Mouse (Mus musculus): ENCODE measurements around the gene Tmem125. TPM values are rescaled to one million over a fixed set of nuclear protein-coding genes. Genes with fewer than 3 reads are reported as not detected.
"Not testable (repeated sequence)": the region's sequence is repeated elsewhere in the genome, so short reads cannot be mapped to it uniquely, and the experiment has no call there.

The Tmem125 gene
- total RNA-seq, 2 experiments from 2014 or later, result 0.34 to 1.0 TPM

- DNase-seq, result no peak
- intact Hi-C loops (cut with DNase I), result no loop called here
Observed at GRCm38 (mm10) chr4:118537801-118538200, 6.0 kb downstream of the Tmem125 start.

- intact Hi-C loops (cut with DNase I), result no loop called here
- no peak for DNase-seq
Observed at GRCm38 (mm10) chr4:118535610-118536009, 8.2 kb downstream of the Tmem125 start.

- intact Hi-C loops (cut with DNase I), result no loop called here
- DNase-seq, result no peak
Observed at GRCm38 (mm10) chr4:118533605-118534004, 10.2 kb downstream of the Tmem125 start.

GRCm38 (mm10) chr4:118533156-118533555, 10.7 kb downstream of the Tmem125 start:
- DNase-seq, result no peak
- intact Hi-C loops (cut with DNase I), result no loop called here

GRCm38 (mm10) chr4:118532663-118533062, 11.2 kb downstream of the Tmem125 start:
- intact Hi-C loops (cut with DNase I), result no loop called here
- DNase-seq, result no peak

- DNase-seq, result no peak
- intact Hi-C loops (cut with DNase I), result no loop called here
Observed at GRCm38 (mm10) chr4:118527720-118528119, 16.1 kb downstream of the Tmem125 start.

GRCm38 (mm10) chr4:118527335-118527681, 16.5 kb downstream of the Tmem125 start:
- DNase-seq, result no peak
- intact Hi-C loops (cut with DNase I), result no loop called here

- no peak for DNase-seq
- intact Hi-C loops (cut with DNase I), result no loop called here
Observed at GRCm38 (mm10) chr4:118526408-118527334, 17.2 kb downstream of the Tmem125 start, which contains the start of gene 2610528J11Rik. 2610528J11Rik (plus strand) TSS chr4:118526999.

GRCm38 (mm10) chr4:118525779-118526178, 18.1 kb downstream of the Tmem125 start:
- intact Hi-C loops (cut with DNase I), result no loop called here
- DNase-seq, result no peak

- intact Hi-C loops (cut with DNase I), result no loop called here
- DNase-seq, result no peak
Observed at GRCm38 (mm10) chr4:118523976-118524375, 19.9 kb downstream of the Tmem125 start.

- intact Hi-C loops (cut with DNase I), result no loop called here
- no peak for DNase-seq
Observed at GRCm38 (mm10) chr4:118522248-118522647, 21.6 kb downstream of the Tmem125 start.

- no peak for DNase-seq
- intact Hi-C loops (cut with DNase I), result no loop called here
Observed at GRCm38 (mm10) chr4:118518208-118518607, 25.6 kb downstream of the Tmem125 start.

GRCm38 (mm10) chr4:118517497-118518146, 26.2 kb downstream of the Tmem125 start:
- DNase-seq, result no peak
- intact Hi-C loops (cut with DNase I), result no loop called here

GRCm38 (mm10) chr4:118516699-118517496, 26.9 kb downstream of the Tmem125 start:
- DNase-seq, result no peak
- intact Hi-C loops (cut with DNase I), result no loop called here

GRCm38 (mm10) chr4:118509050-118509449, 34.8 kb downstream of the Tmem125 start:
- no peak for DNase-seq
- intact Hi-C loops (cut with DNase I), result no loop called here

GRCm38 (mm10) chr4:118507171-118507570, 36.7 kb downstream of the Tmem125 start:
- intact Hi-C loops (cut with DNase I); DNase-seq: not testable (repeated sequence)

- intact Hi-C loops (cut with DNase I), result no loop called here
- no peak for DNase-seq
Observed at GRCm38 (mm10) chr4:118505551-118505950, 38.3 kb downstream of the Tmem125 start.

- intact Hi-C loops (cut with DNase I), result no loop called here
- no peak for DNase-seq
Observed at GRCm38 (mm10) chr4:118500792-118501191, 43.1 kb downstream of the Tmem125 start.

GRCm38 (mm10) chr4:118500171-118500724, 43.6 kb downstream of the Tmem125 start:
- no peak for DNase-seq
- intact Hi-C loops (cut with DNase I), result no loop called here
